Mouse (Mus musculus) right cerebral cortex, postnatal 36 days (tissue): Measurements from ENCODE around the gene Vamp2.

Experiments used
- DNase-seq, 2 experiments: peaks; one replicate each; pipeline ENCODE4 v3.0.0; 2022; ENCODE audit warnings: low spot score in 2 of 2, mixed read lengths in 1 of 2

Vamp2 gene

DNA sequence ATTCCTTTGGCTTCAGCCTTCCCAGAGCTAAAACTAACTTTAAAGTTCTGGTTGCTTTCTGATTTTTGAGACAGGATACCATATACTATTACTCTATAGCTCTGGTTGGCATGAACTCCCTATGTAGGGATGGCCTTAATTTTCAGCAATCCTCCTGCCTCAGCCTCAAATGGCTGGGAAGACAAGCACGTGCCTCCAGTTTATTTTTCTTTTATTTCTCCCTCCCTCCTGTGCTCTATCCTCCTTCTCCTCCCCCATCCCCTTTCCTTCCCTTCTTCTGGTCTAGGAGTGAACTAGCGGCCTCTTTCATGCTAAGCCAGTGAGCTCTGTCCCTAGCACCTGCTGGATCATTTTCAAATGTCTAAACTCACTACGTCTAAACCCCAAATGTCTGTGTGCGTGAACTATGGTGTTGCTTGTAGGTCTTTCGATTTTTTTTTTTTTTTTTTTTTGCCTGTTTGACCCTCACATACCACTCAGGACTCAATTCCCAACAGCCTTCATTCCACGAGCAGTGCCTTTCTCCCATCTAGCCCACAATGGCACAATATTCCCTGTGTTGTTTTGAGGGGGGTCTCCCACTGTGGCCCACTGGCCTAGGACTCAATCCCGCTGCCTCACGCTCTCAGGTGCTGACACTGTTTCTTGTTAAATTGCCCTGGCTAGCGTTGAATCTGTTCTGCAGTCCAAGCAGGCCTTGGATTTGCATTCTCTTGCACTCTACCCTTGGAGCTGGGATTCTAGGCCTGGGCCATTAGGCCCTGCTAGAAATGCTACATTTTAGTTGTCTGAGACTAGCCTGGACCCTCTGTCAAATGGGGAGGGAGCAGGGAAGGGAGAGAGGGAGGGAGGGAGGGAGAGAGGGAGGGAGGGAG lies 23.8 kb upstream of the Vamp2 start:
- DNase-seq = no peak

DNA sequence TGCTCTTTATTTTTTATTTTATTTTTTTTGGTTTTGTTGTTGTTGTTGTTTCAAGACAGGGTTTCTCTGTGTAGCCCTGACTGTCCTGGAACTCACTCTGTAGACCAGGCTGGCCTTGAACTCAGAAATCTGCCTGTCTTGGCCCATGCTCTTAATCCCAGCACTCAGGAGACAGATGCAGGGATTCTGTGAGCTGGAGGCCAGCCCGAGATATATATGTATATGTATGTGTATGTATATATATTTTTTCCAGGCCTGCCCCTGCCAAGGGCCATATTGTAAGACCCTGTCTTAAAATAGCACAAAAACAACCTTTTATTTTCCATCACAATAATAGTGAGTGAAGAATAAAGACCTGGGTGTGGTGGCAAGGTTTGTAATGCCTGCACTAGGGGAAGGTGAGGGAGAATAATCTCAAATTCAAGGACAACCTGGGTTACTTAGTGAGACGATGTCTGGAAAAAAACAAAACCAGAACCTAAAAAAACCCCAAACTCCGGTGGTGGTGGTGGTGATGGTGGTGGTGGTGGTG lies 22.8 kb upstream of the Vamp2 start:
- no peak for DNase-seq

DNA sequence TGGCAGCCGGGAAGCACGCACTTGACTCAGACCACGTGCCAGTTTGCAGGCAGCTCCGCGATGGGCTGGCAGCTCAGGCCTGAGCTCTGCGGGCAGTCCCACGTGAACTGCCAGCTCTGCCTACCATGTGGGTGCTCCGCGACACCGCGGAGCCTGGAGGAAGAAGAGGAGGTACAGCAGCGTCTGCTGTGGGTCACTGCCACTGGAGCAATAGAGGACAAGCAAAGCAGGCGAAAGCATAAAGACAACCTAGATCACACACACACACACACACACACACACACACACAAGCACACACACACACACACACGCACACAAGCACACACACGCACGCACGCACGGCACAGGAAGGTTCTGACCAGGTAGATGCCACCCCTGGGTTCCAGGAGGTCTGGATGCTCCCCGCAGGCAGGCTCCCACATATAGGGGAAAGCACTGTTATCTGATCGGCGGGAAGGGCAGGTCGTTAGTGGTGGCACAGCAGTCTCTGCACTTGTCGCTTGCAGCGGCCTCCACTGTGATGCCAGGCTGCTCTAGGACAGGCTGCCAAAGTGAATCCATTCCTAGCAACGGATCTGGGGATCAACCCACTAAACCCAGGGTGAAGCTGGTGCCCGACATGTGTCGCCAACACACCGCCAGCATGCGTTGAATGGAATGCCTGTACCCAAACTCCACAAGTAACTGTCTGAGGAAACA lies 22.0 kb upstream of the Vamp2 start:
- DNase-seq = peak; percentile 66 to 75

DNA sequence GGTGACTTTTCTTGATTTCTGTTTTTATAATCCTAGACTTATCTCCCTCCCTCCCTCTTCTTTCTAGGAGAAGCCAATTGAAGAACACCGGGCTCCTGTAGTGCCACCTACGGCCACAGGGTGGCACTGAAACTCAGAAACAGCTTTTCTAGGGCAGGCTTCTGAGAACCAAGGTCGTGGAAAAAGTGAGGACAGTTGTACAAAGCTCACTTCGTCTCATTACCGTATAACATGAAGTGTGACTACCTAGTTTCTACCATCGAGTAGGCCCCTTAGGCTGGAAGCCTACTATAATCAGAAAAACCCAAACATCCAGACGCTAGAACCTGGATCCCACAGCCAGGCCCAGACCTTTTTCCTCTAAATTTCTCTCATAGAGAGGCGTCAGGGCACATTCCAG lies 21.3 kb upstream of the Vamp2 start:
- DNase-seq = peak; percentile 80 to 82

DNA sequence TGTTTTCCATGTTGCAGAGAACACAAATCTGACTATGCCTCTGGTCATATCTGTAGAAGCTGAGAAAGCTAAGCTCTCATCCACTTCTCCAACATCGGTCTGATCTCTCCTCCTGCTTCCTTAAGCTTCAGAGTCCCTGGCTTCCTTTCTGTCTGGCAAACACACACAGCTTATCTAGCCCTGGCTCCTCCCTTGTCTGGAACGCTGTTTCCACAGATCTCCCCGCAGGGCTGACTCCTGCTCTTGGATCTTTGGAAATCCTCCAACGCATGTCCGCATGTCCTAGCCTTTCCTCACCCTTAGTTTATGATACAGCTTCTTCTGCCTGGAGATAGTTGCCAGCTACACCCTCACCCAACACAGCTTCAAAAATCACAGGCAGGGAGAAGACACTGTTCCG lies 20.7 kb upstream of the Vamp2 start:
- no peak for DNase-seq

DNA sequence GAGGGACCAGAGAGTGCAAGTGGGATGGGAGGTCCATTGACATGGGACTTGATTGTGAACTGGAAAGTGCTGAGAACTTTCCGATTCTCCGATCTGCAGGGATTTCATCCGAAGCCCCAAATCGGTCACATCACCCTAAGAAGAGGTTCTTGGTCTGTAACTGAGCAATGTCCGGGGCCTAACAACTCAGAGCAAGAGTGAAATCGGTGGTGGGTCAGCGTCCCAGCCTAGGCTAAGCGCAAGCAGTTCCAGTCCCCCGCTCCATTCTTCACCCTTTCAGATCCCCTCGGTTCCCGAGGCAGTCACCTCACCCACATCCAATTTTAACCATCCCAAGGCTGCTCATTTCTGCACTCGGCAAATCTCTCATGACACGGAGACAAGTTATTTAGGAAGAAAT lies 18.2 kb upstream of the Vamp2 start:
- no peak for DNase-seq

DNA sequence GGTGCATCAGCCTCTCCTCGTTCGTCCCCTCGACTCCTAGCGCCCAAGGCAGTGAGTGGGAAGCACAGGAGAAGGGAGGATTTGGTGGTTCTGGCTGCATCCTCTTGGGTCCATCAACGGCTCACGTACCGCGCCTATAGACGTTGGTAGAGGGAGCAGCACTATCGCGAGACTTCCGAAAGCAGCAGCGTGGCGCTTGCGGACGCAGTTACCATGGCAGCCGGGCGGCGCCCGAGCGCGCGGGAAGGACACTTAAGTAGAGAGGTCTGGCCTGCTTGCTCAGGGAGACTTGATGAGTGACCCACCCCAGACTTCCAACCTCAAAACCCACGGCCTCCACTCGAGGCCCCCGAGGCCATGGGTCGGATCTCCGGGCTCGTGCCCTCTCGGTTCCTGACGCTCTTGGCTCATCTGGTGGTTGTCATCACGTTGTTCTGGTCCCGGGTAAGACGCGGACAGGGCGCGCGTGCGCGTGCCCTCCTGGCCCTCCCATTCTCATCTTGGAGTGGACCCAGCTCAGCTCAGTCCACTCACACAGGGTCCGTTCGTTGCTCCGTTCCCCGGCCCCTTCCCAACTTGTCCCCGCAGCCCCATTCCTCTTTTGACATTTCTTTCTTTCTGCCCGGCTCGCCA lies 17.6 kb upstream of the Vamp2 start, which contains the start of gene Tmem107:
TSS of gene Tmem107 (plus strand) at position 217 of the 633 bp plus-strand sequence.
- DNase-seq = peak; percentile 92 to 93

DNA sequence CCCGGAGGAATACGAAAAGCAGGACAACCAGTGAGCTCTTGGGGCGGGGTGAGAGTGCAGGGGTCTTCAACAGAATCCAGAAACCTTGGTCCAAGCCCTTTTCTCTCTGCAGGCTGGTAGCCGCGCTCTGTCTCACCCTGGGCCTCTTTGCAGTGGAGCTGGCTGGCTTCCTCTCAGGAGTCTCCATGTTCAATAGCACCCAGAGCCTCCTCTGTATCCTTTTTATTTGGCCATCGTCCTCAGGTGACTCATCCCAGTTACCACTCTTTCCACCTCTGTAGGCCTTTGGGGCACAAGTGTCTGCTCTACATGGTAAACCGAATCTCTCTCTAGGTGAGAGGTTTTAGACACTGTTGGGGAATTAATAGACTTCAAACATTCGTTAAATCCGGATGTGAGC lies 17.0 kb upstream of the Vamp2 start:
- DNase-seq = no peak

DNA sequence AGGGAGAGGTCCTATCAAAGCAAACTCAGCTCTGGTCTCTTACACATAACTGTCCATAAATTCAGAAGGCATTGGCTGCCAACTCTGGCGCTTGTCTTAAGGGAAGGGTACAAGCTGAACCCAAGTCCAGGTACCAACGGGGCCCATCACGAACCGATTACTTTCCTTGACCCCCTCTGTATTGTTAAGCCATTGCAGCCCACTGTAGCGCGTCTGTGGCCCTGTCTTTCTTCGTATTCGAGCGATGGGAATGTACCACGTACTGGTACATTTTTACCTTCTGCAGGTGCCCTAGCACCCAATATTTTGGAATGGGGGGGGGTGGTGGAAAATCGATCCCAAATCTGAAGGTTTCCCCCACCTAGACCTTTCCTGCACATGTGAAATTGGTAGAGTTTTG lies 16.1 kb upstream of the Vamp2 start:
- DNase-seq = no peak

DNA sequence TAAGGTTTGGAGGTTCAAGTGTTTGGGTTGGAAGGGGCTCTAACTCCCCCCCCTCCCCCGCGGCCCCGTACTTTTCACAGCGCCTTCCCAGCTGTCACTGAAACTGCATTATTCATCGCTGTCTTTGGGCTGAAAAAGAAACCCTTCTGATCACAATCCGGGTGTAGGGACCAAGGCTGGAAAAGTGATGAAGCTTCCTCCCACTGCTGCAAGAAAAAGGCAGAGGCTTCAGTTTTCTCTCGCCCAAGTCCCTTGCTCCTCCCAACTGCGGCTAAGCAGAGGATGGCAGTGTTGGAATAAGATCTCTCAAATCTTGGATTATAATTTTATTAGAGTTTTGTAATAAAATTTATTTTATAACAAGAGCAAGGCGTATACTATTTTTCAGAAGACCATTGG lies 15.6 kb upstream of the Vamp2 start:
- no peak for DNase-seq

DNA sequence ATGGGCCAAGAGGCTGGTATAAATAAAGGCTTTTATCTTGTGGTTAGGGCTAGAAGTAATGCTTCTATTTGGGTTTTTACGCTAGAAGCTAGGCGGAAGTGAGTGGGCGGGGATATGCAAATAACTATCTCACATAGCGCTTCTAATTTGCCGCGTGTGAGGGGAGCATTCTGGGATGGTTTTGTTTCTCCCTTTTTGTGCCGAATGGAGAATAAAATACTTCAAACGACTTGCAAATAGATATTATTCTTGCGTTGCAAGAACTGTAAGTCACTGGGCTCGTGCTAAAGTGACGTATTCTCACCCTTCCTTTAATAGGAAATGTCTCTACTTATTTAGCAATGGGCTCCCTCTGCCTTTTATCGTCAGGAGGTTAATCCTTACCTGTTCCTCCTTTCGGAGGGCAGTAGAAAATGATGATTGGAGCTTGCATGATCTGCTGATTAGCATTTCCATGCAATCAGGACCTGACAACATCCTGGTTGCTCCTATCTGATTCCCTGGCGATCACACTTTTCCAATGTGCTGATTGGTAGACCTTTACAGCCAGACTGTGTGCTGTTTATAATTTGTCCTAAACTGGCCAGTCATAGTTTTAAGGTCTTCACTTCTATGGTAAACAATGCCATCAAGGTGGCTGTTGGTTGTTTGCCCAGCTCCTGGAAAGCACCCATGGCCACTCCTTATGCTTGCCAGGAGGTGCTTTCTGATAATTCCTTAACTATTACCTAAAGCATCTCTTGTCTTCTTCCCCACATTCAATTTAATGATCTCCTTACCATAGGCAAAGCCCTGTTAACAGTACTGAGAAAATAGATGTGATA lies 15.0 kb upstream of the Vamp2 start:
- DNase-seq = peak; percentile 82 to 85

DNA sequence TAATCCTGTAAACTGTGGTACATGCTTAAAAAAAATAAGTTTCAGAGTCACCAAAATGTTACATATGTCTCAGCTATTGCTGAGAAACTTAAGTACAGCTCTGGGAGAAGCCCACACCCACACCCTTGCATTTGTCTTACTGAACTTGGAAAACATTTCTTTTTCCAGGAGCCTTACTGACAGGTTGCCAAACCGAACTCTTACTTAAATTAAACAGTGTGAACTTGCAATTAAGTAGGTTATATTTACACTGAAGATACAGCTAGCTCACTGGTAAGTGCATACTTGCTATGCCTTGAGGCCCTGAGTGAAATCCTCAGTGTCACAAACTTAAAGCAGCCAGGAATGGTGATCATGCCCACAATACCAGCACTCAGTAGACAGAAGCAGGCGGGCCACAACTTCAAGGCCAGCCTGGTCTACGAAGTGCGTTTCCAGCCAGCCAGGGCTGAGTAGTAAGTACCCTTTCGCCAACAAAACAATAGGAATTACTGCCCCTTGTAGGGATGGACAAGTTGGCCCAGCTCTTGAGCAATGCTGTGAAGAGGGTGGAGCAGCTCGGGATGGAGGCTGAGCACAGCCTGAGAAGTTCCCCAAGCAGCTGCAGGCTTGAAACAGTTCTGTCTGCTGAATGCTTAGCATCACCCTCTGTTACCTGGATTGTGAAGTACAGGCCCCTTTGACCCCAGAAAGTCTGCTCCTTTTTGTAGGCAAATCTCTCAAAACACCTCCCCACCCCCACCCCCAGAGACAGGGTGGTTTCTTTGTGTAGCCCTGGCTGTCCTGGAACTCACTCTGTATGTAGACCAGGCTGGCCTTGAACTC lies 14.1 kb upstream of the Vamp2 start:
- no peak for DNase-seq

DNA sequence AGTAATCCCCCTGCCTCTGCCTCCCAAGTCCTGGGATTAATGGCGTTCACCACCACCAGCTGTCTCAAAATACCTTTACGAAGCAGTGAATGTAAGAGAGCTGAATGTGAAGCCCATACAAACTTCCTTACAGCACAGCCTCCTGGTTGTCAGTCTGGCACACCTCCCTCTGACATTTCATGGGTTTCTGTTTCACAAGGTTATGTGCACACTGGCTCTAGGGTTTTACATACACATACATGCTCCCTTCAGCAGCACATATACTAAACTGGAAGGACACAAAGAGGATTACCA lies 13.6 kb upstream of the Vamp2 start:
- no peak for DNase-seq

DNA sequence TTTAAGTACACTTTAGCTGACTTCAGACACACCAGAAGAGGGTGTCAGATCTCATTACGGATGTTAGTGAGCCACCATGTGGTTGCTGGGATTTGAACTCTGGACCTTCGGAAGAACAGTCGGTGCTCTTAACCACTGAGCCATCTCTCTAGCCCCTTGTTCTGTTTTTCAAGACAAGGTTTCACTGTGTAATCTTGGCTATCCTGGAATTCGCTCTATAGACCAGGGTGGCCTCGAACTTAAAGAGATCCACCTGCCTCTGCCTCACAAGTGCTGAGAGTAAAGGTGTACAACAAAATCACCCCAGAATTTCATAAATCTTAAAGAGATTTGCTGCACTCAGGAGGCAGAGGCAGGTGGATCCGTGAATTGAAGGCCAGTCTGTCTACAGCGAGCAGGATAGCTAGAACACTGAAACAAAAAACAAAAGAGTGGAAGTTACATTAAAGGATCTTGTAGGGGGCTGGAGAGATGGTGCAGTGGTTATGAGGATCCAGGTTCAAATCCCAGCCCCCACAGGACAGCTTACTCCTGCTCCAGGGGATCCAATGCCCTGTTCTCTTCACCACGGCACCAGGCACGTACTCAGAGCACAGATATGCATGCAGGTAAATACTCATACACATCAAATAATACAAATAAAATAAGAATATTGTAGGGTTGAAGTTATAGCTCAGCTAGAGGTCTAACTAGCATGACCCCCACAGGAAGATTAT lies 12.4 kb upstream of the Vamp2 start:
- DNase-seq = no peak

DNA sequence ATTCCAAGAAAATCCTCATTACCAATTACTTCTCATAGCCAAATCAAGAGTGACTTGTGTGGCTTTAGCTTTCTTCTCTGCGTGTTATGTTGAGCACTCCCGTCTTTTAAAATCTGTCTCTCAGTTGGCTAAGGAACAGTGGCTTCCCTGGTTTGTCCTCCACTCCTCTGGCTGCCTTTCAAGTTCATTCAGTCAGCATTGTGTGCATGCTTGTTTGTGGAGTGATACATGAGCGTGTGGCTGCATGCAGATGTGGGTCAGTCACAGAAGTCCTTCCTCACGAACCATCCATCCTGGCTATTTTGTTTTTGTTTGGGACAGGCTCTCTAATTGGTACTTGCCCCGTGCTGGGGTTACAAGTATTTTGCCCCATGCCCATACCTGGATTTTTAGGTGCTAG lies 11.7 kb upstream of the Vamp2 start:
- DNase-seq = no peak

DNA sequence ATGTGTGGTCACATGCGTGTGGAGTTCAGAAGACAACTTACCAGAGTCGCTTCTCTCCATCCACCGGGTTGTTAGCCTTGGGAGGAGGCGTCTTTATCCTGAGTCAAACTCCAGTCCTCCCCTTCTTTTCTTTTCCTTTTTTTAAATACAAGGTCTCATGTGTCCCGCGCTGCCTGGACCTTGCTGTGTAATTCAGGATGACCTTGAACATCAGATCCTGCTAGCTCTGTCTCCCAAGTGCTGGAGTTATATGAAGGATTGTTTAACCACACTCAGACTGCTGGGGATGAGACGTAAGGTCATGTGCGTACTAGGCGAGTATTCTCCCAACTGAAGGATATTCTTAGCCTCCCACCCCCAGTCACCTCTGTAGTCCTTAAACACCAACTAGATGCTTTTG lies 11.0 kb upstream of the Vamp2 start:
- DNase-seq = no peak

DNA sequence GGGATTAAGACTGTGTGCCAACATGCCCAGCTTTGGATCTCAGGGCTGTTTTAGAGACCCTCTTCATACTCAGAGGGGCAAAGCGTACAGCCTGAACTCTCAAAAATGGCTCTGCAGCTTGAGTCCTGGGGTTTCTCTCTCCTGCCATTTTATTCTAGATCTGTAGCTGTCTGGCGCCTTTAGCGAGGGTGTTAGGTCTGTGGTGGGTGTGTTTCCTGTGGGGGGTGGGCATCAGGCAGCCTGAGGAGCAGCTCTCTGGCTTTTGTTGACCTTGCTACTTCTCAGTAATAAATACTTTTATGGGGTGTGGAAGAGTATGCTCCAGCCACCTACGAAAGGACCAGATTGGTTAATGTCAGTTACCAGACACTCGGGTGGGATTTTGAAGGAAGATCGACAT lies 10.2 kb upstream of the Vamp2 start:
- no peak for DNase-seq

DNA sequence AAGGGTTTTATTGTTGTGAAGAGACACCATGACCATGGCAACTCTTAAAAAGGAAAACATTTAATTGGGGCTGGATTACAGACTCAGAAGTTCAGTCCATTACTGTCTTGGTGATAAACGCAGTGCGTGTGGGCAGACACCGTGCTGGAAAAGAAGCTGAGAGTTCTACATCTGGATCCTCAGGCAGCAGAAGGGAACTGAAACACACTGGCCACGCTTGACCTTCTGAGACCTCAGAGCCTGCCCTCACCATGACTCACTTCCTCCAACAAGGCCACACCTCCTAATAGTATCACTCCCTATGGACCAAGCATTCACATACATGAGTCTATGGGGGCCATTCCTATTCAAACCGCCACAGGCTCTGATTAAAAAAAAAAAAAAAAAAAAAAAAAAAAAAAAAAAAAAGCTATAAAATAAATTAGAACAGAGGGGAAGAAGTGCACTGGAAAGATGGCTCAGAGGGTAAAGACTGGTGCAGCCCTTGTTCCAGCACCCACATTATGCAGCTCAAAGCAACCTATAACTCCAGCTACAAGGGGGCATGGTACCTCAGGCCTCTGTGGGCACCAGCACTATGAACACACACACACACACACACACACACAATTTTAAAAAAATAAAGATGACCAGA lies 9.4 kb upstream of the Vamp2 start:
- DNase-seq = no peak

DNA sequence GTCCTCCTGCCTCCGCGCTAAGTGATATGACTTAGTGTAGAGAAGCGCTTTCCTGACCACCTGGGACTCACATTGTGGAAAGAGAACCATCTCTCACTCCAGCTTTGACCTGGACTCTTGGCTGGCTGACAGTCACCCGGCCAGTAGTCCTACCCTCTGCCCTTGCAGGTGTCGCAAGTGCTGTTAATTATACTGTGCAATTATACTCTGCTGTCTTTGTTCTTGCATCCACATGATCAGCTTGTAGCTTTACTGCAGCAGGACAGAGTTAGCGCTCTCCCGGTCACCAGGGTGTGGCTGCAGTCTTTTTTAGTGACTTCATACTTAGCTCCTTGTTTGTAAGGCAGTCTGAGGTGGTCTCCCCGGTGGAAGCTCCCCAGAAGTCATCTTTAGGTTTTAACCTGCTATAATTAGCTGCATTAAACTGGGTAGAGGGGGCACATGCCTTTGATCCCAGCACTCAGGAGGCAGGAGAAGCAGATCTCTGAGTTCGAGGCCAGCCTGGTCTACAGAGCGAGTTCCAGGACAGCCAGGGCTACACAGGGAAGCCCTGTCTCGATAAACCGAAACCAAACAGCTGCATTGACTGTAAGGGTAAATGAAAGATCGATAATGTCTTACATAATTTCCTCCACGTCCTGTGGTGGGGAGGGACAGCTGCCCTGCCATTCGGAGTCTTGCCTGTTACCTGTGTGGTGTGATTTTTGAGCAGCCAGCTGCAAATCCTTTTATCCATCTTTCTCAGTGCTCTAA lies 8.0 kb upstream of the Vamp2 start:
- no peak for DNase-seq
